Mouse (Mus musculus) heart, adult 18-20 months (tissue): ENCODE measurements at regions not wholly inside any gene's neighbourhood (a gene's known extent, or its start where the extent isn't known, plus 50 kb on each side); places are given as distances from the start of the nearest gene placed in this dataset.
A peak's percentile ranks its signal among the peaks of the same experiment; 100 is the strongest.

Experiments
- DNase-seq, 2 experiments: peaks; one replicate each; pipeline ENCODE4 v3.0.0; 2021 to 2022; ENCODE audit warnings: mixed read lengths in 1 of 2

DNA sequence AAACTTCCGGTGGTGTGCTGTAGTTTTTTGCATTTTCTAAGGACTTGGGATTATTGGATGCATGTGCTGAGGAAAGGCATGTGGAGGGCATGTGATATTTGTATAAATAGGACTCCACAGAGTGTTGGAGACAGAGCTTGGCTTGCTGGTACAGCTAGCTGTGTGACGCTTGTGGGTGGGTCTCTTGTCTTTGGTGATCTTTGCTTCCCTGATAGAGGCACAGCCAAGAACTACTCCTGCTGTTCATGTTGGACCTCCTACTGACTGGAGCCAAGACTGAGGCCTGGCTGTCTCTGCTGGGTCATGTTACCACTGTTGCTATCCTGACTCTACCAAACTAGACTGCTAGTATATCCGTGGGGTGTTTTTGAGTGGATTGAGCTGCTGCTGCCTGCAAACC lies 103.1 kb upstream of the Syndig1 start:
- peak; percentile 1 to 6 for DNase-seq

DNA sequence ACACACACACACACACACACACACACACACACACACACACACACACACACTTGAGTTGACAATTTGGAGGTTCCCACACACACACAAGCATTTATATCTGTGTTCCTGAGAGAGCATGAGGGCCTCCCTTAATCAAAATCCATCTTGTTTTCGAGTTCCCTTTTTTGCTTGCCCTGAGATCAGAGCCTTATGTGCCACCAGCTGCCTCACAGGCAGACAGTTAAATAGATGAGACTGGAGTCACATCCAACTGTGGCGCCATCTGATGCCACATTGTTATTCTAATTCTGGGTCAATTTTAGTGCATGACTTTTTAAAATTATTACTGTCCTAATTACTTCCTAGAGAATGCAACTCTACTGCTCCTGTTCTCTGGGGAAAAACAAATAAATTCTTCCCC lies 91.2 kb upstream of the Syndig1 start:
- DNase-seq, result no peak

DNA sequence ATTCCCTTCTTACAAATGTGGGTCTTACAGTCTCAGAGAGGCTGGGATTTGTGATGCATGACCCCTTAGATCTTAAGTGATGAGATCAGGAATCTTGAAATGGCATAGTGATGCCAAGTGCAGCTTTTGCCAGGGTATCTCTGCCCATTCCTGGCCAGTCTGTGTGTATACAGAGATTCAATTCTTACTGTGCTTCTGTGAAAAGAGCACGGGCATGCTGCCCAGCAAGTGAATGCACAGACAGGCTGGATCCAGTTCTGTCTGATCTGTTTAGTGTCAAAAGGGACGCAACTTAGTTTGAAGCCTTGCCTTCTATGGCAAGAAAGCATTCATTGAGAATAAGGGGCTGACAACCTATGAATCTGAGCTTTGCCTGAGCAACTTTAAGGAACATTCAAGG lies 89.1 kb upstream of the Syndig1 start:
- DNase-seq, result no peak

DNA sequence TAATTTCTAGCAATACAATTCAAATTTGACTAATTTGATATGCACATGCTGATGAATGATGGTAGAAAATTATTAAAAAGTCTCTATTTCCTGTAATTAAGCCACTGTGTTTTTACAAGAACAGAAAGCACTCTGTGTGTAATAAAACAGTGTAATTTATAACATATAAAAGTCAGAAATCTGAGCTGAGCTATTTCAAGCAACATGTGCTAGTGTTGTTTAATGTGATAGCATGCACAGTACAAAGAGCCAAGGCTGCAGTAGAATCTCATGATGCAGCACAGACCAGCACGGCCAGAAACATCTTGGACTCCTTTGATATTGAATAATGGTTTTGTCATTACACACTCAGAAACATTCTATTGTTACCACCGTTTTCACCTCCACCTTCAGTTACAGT lies 86.3 kb upstream of the Syndig1 start:
- DNase-seq, result no peak

DNA sequence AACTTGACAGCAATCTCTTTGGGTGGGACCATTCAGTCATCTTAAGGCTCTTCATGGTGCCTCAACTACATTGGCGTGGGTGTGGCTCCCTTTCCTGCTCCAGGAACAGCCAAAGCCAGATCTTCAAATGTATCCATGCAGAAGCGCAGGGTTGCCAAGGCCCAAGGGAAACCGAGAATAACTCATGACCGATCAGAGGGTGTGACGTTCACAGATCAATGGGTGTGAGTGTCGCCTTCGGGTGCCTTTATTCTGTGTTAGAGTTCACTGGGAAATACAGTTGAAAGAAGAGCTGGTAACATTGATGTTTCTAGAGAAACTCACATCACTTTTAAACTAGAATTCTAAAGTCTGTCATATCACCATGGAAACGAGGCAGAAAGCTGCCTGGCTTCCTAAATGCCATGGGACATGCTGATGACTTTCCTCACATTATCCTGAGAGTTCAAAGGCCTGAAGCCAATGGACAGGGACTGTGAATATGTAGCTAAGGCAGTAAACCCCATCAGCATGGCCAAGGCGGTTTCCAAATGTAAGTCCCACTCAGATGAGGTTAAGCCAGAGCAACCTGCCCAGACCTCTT lies 80.7 kb upstream of the Syndig1 start:
- no peak for DNase-seq

DNA sequence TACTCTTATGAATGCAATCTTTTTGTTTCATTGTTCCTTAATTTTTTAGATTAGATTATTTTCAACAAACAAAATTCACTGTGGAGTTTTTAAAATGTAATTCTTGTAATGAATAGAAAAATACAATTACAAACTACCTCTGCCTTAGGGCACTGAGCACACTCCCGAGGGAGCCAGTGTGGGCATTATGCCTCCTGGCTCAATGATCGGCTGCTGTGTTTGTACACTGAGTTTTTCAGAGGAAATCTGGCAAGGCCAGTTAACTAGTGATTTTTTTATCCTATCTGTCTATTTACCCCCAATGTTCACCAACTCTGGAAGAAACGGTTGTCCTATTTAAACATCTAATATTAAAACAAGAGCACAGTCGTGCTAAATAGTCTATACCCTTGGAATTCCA lies 69.9 kb upstream of the Syndig1 start:
- no peak for DNase-seq

DNA sequence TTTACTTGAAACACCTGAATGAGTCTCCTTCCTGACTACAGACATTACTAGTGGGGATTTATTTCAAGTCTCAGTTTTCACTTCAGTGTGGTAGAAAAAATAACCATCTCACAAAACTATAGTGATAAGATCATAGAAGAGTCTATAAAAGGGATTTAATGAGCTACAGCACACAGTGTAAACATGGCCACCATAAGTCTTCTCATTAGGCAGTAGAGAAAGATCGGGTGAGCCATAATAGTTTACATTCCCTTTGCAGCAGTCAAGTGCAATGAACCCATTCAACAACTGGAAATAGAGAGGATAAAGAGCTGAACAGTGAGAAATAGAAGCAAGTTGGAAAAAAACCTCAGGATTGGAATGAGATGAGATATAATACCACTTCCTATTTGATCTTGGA lies 65.1 kb upstream of the Syndig1 start:
- DNase-seq, result no peak

DNA sequence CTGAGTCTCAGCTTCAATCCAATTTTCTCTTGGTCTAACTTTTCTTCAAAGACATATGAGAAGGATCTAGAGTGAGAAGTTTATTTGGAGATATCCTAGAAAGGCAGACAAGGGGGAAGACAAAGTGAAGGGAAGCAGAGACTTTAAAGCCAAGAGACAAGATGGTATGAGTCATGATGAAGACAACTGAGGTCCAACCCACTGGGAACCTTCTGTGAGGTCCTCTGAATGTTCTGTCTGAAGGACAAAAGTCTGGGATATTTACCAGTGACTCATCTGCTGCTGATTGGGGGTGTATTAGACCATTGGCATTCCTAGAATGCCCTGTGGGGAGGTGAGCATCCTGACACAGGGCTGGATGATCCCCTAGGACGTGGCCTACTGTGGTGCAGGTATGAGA lies 61.0 kb upstream of the Syndig1 start:
- DNase-seq, result no peak

DNA sequence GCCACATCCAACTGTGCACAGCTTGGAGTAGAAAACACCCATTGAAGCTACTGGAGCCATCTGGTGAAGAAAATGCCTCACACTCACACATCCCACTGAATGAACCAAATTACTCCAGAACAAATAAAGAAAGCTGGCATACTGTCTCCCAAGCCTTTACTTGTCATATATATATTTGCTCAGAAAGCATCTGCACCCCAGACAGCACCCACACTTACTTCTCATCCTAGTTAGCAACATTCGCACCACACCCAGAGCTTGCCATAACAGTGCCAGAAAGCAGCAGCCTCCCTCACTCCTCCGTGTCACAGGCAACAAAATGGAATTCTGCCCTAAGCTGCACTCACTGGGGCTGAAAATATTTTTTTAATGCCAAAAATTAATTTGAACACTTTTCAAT lies 60.5 kb upstream of the Syndig1 start:
- no peak for DNase-seq

DNA sequence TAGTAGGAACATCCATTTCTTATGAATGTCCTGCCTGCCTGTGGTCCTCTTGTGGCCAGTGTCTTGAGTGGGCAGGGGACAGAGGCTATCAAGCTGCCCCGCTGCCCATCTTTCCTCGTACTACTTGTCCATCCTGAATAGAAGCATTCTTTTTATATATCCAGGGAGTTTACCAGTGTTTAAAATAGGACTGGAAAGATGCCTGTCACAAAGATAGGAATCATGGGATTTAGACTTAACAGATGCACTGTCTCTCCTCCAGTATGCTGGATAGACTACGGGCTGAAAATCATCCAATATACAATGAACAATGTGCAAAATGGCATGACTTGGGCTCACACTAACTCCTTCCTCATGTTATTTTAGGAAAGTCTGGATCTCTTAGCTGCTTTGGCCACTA lies 51.7 kb upstream of the Syndig1 start:
- no peak for DNase-seq
